ENCODE assay signal across 8 mouse cellular contexts in the genomic region with DNA sequence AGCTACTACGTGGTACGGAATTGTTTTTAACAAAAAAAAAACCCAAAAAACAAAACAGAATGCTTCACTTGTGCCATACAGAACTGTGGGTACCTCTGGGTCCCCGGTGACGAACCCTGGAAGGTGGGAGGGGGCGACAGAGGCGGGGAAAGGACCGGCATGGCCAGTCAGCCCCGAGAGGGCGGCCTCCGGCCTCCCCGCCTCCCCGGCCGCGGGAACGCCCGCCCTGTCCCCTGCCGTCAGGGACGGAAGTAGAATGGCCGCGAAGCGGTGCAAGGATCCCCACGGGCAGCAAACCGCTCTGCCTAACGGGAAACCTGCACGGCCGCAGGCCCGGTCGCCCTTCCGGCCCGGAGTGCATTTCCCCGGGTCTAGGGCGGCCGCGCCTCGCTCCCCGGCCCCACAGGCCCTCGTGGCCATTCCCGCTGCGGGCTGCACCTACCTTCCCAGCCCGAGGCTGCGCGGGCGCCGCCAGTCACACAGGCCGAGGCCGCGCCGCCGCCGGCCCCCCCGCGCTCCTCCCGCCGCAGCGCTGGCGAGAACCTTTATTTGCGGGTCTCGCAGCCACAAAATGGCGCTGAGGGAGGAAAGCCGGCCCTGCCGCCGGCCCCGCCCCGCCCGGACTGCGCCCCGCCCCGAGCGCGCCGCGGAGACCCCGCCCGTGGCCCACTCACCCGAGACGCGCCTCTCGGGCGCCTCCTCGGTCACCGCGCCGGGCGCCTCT. TPM values are rescaled to one million over a fixed set of nuclear protein-coding genes. Genes with fewer than 3 reads are reported as not detected.
DNase-seq lines count a peak whose midpoint lies in the region; ATAC-seq lines count a peak whose summit lies in the region.

No protein-coding gene starts in this region.

- peak; percentile 78 for DNase-seq in R1 (ENCODE audit: low read depth, low spot score)
- peak; percentile 85 to 88 for DNase-seq in cerebellum, postnatal 36 days
- DNase-seq in frontal cortex, postnatal 36 days (ENCODE audit: low spot score in 2 of 2): peak; percentile 87 to 89
- peak; percentile 80 to 87 for DNase-seq in left cerebral cortex, adult 18-20 months (ENCODE audit: low spot score in 2 of 2)
- peak; percentile 93 to 95 for DNase-seq in lung, postnatal 4 days
- peak; percentile 92 for DNase-seq in retina, postnatal 1 day
- peak; percentile 92 for DNase-seq in thymus, postnatal 4 days

- H3K9me3 ChIP-seq in hindbrain, embryonic 15.5 days: no peaks in the 10 kb centered on the region

- peak overlapping the region; percentile 98 for H3K9ac ChIP-seq in hindbrain, embryonic 15.5 days

- peak overlapping the region; percentile 100 for H3K27ac ChIP-seq in hindbrain, embryonic 15.5 days (replicated peaks)

- under 1% methylated on average over 71 of the region's 84 CpGs for WGBS in hindbrain, embryonic 15.5 days

- ATAC-seq in hindbrain, embryonic 15.5 days (ENCODE audit: low FRiP score, low read depth): peak; percentile 92

- no peaks in the 10 kb centered on the region for H3K27me3 ChIP-seq in hindbrain, embryonic 15.5 days

- H3K36me3 ChIP-seq in hindbrain, embryonic 15.5 days: no peaks in the 10 kb centered on the region

- peak overlapping the region; percentile 96 for H3K4me3 ChIP-seq in hindbrain, embryonic 15.5 days

- H3K4me2 ChIP-seq in hindbrain, embryonic 15.5 days: peak overlapping the region; percentile 82

- peaks cover 30% of the 10 kb centered on the region for H3K4me1 ChIP-seq in hindbrain, embryonic 15.5 days (replicated peaks)

RNA-seq across cellular contexts. Expression of gene Wtap, which starts 2.2 kb away (rescaled TPM):
- polyA plus RNA-seq in hindbrain, embryonic 15.5 days (2015; fragmentation: Nextera tagmentation; extraction: Ambion mirVana): 123 and 124 TPM in 2 replicates
- 10 to 100 TPM; 54.5 to 58.9 TPM for total RNA-seq in left cerebral cortex, adult 18-20 months (2021)

RNA-seq across cellular contexts. Expression of gene Sod2, which starts 14.8 kb away (rescaled TPM):
- polyA plus RNA-seq in hindbrain, embryonic 15.5 days (2015; fragmentation: Nextera tagmentation; extraction: Ambion mirVana): 134 and 143 TPM in 2 replicates
- 100 to 1,000 TPM; 272 to 273 TPM for total RNA-seq in left cerebral cortex, adult 18-20 months (2021)

RNA-seq across cellular contexts. Expression of gene Acat2, which starts 31.2 kb away (rescaled TPM):
- 331 and 333 TPM in 2 replicates for polyA plus RNA-seq in hindbrain, embryonic 15.5 days (2015; fragmentation: Nextera tagmentation; extraction: Ambion mirVana)
- 10 to 100 TPM; 63.4 to 71.2 TPM for total RNA-seq in left cerebral cortex, adult 18-20 months (2021)

RNA-seq across cellular contexts. Expression of gene Acat3, which starts 51.4 kb away (rescaled TPM):
- 0.39 and 1.2 TPM in 2 replicates for polyA plus RNA-seq in hindbrain, embryonic 15.5 days (2015; fragmentation: Nextera tagmentation; extraction: Ambion mirVana)
- 1 to 10 TPM; 4.8 to 5.5 TPM for total RNA-seq in left cerebral cortex, adult 18-20 months (2021)

Comparison
In these comparisons a context has a peak if more than half of its experiments do, and no peak if none do; other contexts are left out.
1. Peak in every context shown above with its lines: DNase-seq, ATAC-seq, H3K4me3 ChIP-seq and H3K27ac ChIP-seq.